26 mouse cellular contexts compared by ENCODE assay signal in the genomic region with DNA sequence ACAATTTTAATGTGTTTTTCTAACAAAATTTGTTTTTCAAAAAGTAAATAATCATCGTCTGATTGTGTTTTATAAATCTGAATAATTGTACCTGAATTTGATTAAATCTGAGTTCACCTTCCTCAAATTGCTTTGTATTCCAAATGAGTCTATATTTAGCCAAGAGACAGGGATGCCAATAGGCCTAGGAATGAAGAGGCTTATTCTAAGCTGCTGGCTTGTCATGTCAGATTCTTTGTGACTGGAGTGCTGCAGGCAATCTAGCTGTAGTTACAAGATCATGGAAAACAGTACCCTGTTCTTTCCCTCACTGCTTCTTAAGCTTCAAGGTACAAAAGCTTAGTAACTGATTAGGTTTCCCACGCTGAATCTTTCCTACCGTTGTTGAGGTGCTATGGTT.
A peak's percentile ranks its signal among the peaks of the same experiment; 100 is the strongest.
DNase-seq lines count a peak whose midpoint lies in the region; ATAC-seq and TF ChIP-seq lines count a peak whose summit lies in the region.
"Had no signal": no experiment of that assay in that cellular context is flagged by ENCODE, and none has a peak within 500 bp of the region (broad histone marks: within the 10 kb centered on the region; RNA-seq: fewer than 3 reads in every experiment).

No protein-coding gene starts in this region.

- H3K4me2 ChIP-seq in forebrain, embryonic 13.5 days, result no peak overlapping the region
- no peak overlapping the region for H3K4me2 ChIP-seq in forebrain, embryonic 11.5 days (ENCODE audit: low read depth, low read length, severe bottlenecking)
- no peak overlapping the region for H3K4me2 ChIP-seq in midbrain, embryonic 14.5 days (ENCODE audit: low read length)
- no peak overlapping the region for H3K4me2 ChIP-seq in midbrain, embryonic 13.5 days (replicated peaks)
- H3K4me2 ChIP-seq: embryonic facial prominence, embryonic 13.5 days; embryonic facial prominence, embryonic 15.5 days; forebrain, embryonic 15.5 days had no signal

- no peak overlapping the region for H3K27ac ChIP-seq in forebrain, embryonic 13.5 days
- H3K27ac ChIP-seq in forebrain, embryonic 11.5 days (ENCODE audit: low read depth, low read length), result no peak overlapping the region
- H3K27ac ChIP-seq in midbrain, embryonic 14.5 days (replicated peaks; ENCODE audit: low read depth, low read length), result no peak overlapping the region
- no peak overlapping the region for H3K27ac ChIP-seq in midbrain, embryonic 13.5 days
- H3K27ac ChIP-seq: embryonic facial prominence, embryonic 13.5 days; embryonic facial prominence, embryonic 15.5 days; forebrain, embryonic 10.5 days; forebrain, embryonic 15.5 days had no signal

- 46% methylated on average over 3 of the region's 3 CpGs for WGBS in forebrain, embryonic 13.5 days
- WGBS in forebrain, embryonic 11.5 days, result 57% methylated on average over 3 of the region's 3 CpGs
- WGBS in midbrain, embryonic 14.5 days, result 63% methylated on average over 3 of the region's 3 CpGs
- WGBS in midbrain, embryonic 13.5 days, result 60% methylated on average over 3 of the region's 3 CpGs

- H3K9me3 ChIP-seq in forebrain, embryonic 13.5 days (replicated peaks), result no peaks in the 10 kb centered on the region
- H3K9me3 ChIP-seq in forebrain, embryonic 11.5 days (ENCODE audit: control insufficient read depth, low read length), result no peaks in the 10 kb centered on the region
- no peaks in the 10 kb centered on the region for H3K9me3 ChIP-seq in midbrain, embryonic 14.5 days (ENCODE audit: control insufficient read depth, low read length)
- no peaks in the 10 kb centered on the region for H3K9me3 ChIP-seq in midbrain, embryonic 13.5 days
- H3K9me3 ChIP-seq: embryonic facial prominence, embryonic 13.5 days; embryonic facial prominence, embryonic 15.5 days; forebrain, embryonic 10.5 days; forebrain, embryonic 15.5 days; G1E had no signal

- H3K9ac ChIP-seq in forebrain, embryonic 13.5 days, result no peak overlapping the region
- H3K9ac ChIP-seq in forebrain, embryonic 11.5 days (ENCODE audit: low read length), result no peak overlapping the region
- no peak overlapping the region for H3K9ac ChIP-seq in midbrain, embryonic 14.5 days (replicated peaks; ENCODE audit: low read length)
- no peak overlapping the region for H3K9ac ChIP-seq in midbrain, embryonic 13.5 days (replicated peaks)
- H3K9ac ChIP-seq: embryonic facial prominence, embryonic 13.5 days; embryonic facial prominence, embryonic 15.5 days; forebrain, embryonic 15.5 days had no signal

- no peaks in the 10 kb centered on the region for H3K36me3 ChIP-seq in forebrain, embryonic 13.5 days (ENCODE audit: poor library complexity, severe bottlenecking)
- no peaks in the 10 kb centered on the region for H3K36me3 ChIP-seq in forebrain, embryonic 11.5 days (ENCODE audit: control insufficient read depth, insufficient read depth, low read length)
- no peaks in the 10 kb centered on the region for H3K36me3 ChIP-seq in midbrain, embryonic 14.5 days (ENCODE audit: control insufficient read depth, insufficient read depth, low read length)
- H3K36me3 ChIP-seq in midbrain, embryonic 13.5 days, result no peaks in the 10 kb centered on the region
- H3K36me3 ChIP-seq: embryonic facial prominence, embryonic 13.5 days; embryonic facial prominence, embryonic 15.5 days; forebrain, embryonic 10.5 days; forebrain, embryonic 15.5 days; G1E had no signal

- H3K4me1 ChIP-seq in forebrain, embryonic 13.5 days, result 0 out of 2 replicates have a peak, but pooled peaks cover 8% of the 10 kb centered on the region
- no peaks in the 10 kb centered on the region for H3K4me1 ChIP-seq in forebrain, embryonic 11.5 days (replicated peaks; ENCODE audit: control insufficient read depth, insufficient read depth, low read length)
- H3K4me1 ChIP-seq in midbrain, embryonic 14.5 days (ENCODE audit: control insufficient read depth, insufficient read depth, low read length), result no peaks in the 10 kb centered on the region
- no peaks in the 10 kb centered on the region for H3K4me1 ChIP-seq in midbrain, embryonic 13.5 days (replicated peaks)
- H3K4me1 ChIP-seq: embryonic facial prominence, embryonic 13.5 days; embryonic facial prominence, embryonic 15.5 days; forebrain, embryonic 10.5 days; forebrain, embryonic 15.5 days had no signal

- no peak for TF ChIP-seq CTCF in brain, embryonic 14.5 days (IDR thresholded peaks at IDR 0.05; ENCODE audit: borderline replicate concordance, extremely low read depth, insufficient read depth, insufficient read length)

- ATAC-seq in forebrain, embryonic 13.5 days, result peak; percentile 55; the same call in 1 of the 2 replicates
- ATAC-seq in forebrain, embryonic 11.5 days (replicated peaks; ENCODE audit: low FRiP score), result no peak
- no peak for ATAC-seq in midbrain, embryonic 14.5 days (ENCODE audit: low FRiP score, low TSS enrichment)
- no peak for ATAC-seq in midbrain, embryonic 13.5 days
- ATAC-seq: activated CD4-positive, CD25-positive, alpha-beta regulatory T cell, adult 4 months; CD4-positive, CD25-positive, alpha-beta regulatory T cell, adult 4 months; forebrain, embryonic 15.5 days; Patski had no signal

- H3K27me3 ChIP-seq in forebrain, embryonic 13.5 days, result no peaks in the 10 kb centered on the region
- H3K27me3 ChIP-seq in forebrain, embryonic 11.5 days (ENCODE audit: control insufficient read depth, insufficient read depth, low read length), result no peaks in the 10 kb centered on the region
- no peaks in the 10 kb centered on the region for H3K27me3 ChIP-seq in midbrain, embryonic 14.5 days (ENCODE audit: control insufficient read depth, insufficient read depth, low read length)
- H3K27me3 ChIP-seq in midbrain, embryonic 13.5 days, result no peaks in the 10 kb centered on the region
- H3K27me3 ChIP-seq: CH12.LX; embryonic facial prominence, embryonic 13.5 days; embryonic facial prominence, embryonic 15.5 days; forebrain, embryonic 15.5 days had no signal

- no peak for DNase-seq in forebrain, embryonic 11.5 days (ENCODE audit: low spot score)
- DNase-seq in midbrain, embryonic 14.5 days, result peak; percentile 28
- peak; percentile 34 for DNase-seq in brain, embryonic 14.5 days (ENCODE audit: low read depth)
- no peak for DNase-seq in thymus, postnatal 14 days
- DNase-seq: adrenal gland, adult 8-10 months; adrenal gland, postnatal 14 days; adrenal gland, postnatal 36 days; B cell, adult 2 months; cerebellum, adult 11 months; cerebellum, adult 18-20 months; cerebellum, adult 8-10 months; cerebellum, adult 9-11 months; cerebellum, postnatal 36 days; embryo, embryonic 11 days had no signal

- no peak overlapping the region for H3K4me3 ChIP-seq in forebrain, embryonic 13.5 days
- no peak overlapping the region for H3K4me3 ChIP-seq in forebrain, embryonic 11.5 days (ENCODE audit: low read depth, low read length)
- no peak overlapping the region for H3K4me3 ChIP-seq in midbrain, embryonic 14.5 days (replicated peaks; ENCODE audit: low read depth, low read length)
- H3K4me3 ChIP-seq in midbrain, embryonic 13.5 days (replicated peaks), result no peak overlapping the region
- H3K4me3 ChIP-seq: embryonic facial prominence, embryonic 13.5 days; embryonic facial prominence, embryonic 15.5 days; erythroblast, embryonic 14.5 days; forebrain, embryonic 10.5 days; forebrain, embryonic 15.5 days had no signal

- no peak for TF ChIP-seq POLR2A in brain, embryonic 14.5 days (IDR thresholded peaks at IDR 0.05; ENCODE audit: borderline replicate concordance, extremely low read depth, insufficient read depth, insufficient read length, poor library complexity, severe bottlenecking)

Comparison
In these comparisons a context has a peak if more than half of its experiments do, and no peak if none do; other contexts are left out.
1. DNase-seq: peak in midbrain, embryonic 14.5 days (single experiment) and brain, embryonic 14.5 days (single experiment); none in forebrain, embryonic 11.5 days (single experiment) and thymus, postnatal 14 days (single experiment).